Mouse (Mus musculus): ENCODE data around the gene Gda.

The Gda gene

GRCm38 (mm10) chr19:21457461-21457860, 15.8 kb downstream of the Gda start:
- DNase-seq (ENCODE audit: low read depth), result no peak

GRCm38 (mm10) chr19:21441787-21442186, 31.5 kb downstream of the Gda start:
- no peak for DNase-seq (ENCODE audit: low read depth)

DNA sequence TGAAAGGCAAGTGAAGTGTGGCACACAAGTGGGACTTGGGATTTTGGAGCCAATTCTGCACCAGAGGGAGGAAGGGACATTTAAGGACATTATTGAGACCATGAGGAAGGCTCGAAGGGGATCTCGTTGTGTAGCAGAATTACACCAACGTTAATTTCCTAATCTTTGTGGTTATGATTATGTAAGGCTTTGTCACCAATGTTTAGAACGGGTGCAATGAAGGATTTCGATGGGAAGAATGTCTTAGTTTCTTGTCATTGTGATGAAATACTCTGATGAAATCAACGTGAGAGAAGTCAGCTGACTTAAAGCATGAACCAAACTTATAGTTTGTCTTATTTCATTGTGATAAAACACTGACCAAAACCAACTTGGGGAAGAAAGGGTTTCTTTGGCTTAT, 32.4 kb downstream of the Gda start:
- DNase-seq (ENCODE audit: low read depth), result no peak

DNA sequence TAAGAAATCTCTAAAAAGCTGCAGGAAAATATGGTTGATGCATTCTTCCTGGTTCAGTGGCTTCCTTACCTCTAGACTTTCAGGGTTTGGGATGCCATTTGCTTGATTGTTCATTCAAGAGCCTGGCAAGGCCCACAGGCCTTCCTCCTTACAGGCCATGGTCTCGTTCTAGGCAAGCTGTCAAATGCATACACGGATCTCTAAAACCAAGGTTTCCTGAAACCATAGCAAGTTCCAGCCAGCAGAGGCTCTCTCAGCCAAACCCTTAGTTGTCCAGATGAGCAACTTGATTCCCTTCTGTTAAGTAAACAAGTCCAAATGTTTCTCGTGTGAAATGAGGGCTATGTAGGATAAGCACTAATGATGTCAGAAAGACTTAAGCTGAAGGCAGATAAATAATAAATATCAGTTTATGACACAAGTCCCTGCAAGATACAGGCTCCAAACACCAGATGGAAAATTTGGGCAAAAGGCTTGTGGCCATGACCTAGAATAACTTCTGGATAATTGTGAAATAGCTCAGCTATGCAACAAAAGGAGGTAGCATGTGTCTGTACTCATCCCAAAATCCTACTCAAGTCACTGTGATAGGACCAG, 34.0 kb downstream of the Gda start:
- DNase-seq (ENCODE audit: low read depth), result no peak

- DNase-seq (ENCODE audit: low read depth), result no peak
Measured at GRCm38 (mm10) chr19:21436566-21436965, 36.7 kb downstream of the Gda start.

DNA sequence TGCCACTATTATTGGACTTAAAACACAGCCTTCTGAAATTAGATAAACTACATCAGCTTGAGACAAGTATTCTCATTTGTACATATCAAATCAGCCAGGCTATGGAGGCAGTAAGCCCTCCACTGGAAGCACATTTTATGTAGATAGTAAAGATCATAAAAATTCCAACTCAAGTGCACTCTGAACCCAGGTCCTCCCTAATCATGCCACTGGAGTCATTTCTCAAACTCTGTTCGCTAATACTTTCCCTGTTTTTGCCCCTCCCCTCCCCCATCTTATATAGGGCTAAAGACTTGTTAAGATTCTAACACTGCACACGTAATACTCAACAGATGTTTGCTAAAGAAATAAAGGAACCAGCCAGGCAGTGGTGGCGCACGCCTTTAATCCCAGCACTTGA, 39.9 kb downstream of the Gda start:
- no peak for DNase-seq (ENCODE audit: low read depth)

GRCm38 (mm10) chr19:21432879-21433278, 40.4 kb downstream of the Gda start:
- no peak for DNase-seq (ENCODE audit: low read depth)

- DNase-seq (ENCODE audit: low read depth), result no peak
Measured at GRCm38 (mm10) chr19:21432286-21432685, 41.0 kb downstream of the Gda start.

- DNase-seq (ENCODE audit: low read depth), result no peak
Measured at GRCm38 (mm10) chr19:21425391-21425790, 47.9 kb downstream of the Gda start.

DNA sequence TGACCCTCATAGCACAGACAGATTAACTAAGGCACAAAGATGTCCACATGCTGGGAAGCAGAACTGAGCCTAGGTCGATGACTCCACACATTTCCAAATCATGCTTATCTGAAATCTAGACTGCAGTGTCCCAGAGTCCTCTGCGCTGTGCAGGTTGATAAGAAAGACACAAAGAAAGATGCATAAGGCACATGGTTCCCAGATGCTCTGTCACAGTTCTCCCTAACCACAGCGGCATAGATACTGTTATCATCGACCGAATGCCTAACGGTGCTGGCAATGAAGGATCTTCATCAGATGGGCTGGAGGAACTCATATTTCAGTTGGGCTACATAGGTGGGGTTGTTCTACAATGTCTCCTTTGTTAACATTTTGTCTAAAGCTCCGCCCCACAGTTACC, 49.5 kb downstream of the Gda start:
- DNase-seq (ENCODE audit: low read depth), result no peak

- no peak for DNase-seq (ENCODE audit: low read depth)
Measured at GRCm38 (mm10) chr19:21418418-21418817, 54.8 kb downstream of the Gda start.

GRCm38 (mm10) chr19:21415377-21415776, 57.9 kb downstream of the Gda start:
- DNase-seq (ENCODE audit: low read depth), result no peak

DNA sequence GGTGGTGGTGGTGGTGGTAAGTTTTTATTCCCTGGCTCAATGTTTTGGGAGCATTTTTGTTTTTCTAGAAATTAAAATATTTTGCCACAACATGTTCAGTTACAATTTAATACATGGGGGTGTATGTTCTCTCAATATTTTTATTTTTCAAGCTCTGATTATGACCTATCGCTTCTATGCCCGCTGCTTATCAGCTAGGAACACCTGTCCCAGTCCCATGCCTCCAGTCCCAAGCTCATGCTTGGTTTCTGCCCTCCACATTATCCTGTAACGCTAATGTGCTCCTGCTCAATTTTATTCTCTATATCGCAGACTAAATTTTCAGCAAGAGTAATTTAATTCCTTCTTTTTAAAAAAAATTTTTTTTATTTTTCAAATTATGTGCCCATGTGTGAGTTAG, 64.1 kb downstream of the Gda start:
- DNase-seq (ENCODE audit: low read depth), result no peak

DNA sequence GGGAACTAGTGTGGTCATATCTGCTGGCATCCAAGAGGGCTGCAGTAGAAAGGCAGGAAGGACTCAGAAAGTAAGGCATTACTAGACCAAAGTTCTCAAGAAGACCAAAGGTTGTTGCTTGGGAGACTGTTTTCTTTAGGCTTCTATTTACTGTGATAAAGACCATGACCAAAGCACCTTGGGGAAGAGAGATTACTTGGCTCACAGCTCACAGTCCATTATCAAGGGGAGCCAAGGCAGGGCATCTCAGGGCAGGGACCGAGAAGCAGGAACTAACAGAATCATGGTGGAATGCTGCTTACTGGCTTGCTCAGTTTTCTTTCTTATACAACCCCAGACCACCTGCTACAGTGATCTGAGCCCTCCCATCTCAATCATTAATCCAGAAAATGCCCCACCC, 65.9 kb downstream of the Gda start:
- DNase-seq (ENCODE audit: low read depth), result no peak

- DNase-seq (ENCODE audit: low read depth), result no peak
Measured at GRCm38 (mm10) chr19:21397994-21398393, 75.3 kb downstream of the Gda start.

DNA sequence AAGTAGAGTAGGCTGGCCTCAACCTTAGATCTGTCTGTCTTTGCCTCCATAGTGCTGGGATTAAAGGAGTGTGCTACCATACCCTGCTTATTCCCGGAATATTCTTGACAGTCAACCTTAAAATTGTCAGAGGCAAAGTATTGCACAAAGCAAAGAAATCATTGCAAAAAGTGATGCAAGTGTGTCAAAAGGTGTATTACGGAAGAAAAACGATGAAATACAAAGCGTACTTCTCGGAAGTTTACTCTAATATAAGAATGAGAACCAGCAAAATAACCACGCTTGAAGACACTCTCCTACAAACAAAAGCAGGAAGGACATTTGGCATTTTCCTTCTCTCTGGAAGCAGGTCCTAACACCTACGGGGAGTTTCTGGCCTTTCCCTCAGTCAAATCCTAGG, 76.9 kb downstream of the Gda start:
- no peak for DNase-seq (ENCODE audit: low read depth)

GRCm38 (mm10) chr19:21390904-21391303, 82.3 kb downstream of the Gda start:
- no peak for DNase-seq (ENCODE audit: low read depth)

GRCm38 (mm10) chr19:21386842-21387241, 86.4 kb downstream of the Gda start:
- no peak for DNase-seq (ENCODE audit: low read depth)

DNA sequence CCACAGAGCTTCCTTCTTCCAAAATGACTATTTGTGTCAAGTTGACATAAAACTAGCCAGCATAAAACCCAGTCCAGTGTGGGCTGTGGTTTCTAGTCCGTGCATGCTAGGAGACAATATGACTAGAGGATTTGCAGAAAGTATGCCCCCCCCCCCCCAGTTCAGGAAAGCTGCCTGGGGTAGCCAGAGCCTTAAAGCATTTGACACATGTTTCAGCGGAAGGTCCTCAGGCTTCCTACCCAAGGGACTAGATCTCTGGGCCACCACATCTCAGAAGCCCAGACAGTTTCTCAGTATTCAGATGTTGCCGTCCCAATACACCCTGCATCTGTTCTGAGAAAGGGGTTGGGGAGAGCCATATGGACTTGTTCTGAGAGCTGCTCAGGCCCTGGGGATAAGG, 89.0 kb downstream of the Gda start:
- DNase-seq (ENCODE audit: low read depth), result no peak

- DNase-seq (ENCODE audit: low read depth), result no peak
Measured at GRCm38 (mm10) chr19:21383491-21384226, 89.6 kb downstream of the Gda start.

DNA sequence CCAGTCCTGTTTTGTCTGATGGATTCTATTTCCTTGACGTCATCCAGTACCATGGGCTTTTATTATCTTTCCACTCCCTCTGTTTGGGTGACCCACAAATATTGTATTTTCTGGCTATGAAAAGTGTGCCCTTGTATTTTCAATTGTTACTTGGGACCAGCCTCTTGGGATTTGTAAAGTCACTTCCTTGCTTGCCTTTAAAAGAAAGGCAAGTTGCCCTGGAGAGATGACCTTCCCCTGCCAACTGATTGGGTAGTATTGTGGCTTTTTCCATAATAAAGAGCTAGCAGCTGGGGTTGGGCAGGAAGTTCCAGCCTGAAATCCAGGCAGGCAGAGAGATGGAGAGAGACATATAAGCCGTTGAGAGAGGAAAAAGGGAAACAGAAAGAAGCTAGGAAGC, 91.5 kb downstream of the Gda start:
- no peak for DNase-seq (ENCODE audit: low read depth)

GRCm38 (mm10) chr19:21379195-21379594, 94.0 kb downstream of the Gda start:
- no peak for DNase-seq (ENCODE audit: low read depth)

DNA sequence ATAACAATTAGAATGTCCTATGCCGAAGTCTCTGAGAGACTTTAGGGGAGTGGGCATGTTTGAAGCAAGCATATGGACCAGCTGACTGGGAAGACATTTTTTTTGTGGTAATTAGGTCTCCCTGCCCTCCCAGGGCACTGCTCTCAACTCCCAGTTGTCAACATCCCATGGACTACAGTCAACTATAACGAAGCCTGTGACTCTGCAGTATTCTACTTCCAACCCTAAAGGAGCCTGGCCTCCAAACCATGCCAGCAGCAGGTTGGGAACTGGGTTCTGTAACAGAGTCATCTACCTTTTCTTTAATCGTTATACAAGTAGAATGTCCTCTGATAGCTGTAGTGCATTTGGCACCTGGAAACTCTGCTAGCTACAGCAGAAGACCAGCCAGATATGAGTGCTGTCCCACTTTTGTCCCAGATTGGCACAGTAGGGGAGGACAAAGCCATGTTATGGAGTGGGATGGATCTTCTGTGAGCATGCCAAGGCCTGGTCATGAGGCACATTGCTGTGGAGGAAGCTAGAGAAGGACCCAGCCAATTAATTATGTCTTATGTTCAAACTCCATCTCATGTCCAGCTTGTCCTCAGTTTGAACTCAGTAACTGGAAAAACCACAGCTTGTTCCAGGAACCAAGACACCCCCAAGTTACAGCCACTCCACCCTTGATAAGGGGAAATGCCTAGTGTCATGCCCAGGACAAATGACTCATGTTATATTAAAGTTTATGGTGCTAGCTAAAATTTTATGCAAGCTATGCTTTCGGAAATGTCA, 96.6 kb downstream of the Gda start:
- no peak for DNase-seq (ENCODE audit: low read depth)

Measured in naive thymus-derived CD4-positive, alpha-beta T cell, adult 2 months (primary cell).